Mouse (Mus musculus): ENCODE data around the gene 4931428L18Rik. TPM values are rescaled to one million over a fixed set of nuclear protein-coding genes. Genes with fewer than 3 reads are reported as not detected.

Gene 4931428L18Rik
- polyA plus RNA-seq, 1 experiment from 2014 or later: not detected

DNA sequence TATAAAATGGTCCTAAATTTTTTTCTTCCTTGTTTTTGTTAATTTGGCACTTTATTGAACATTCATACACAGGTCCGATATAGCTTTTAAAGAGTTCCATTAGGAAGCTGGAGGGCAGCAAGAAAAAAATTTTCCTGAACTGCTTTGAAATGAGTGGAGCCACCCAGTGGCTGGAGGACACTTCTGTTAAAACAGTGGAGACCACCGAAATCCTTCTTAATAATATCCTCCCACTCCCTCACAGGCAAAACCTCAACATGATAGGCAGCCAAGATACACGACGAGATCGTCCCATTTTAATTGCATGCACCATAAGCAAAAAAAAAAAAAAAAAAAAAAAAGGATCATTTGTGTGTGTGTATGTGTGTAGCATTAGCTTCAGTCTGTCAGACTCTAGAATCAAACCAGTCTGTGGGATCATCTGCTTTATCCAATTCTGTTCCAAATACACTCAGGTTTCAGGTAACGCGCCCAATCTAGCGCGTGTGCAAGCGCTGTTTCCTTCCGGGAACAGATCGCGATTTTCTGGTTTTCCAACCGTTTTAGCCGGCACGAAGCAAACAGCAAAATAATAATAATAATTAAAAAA is 274.0 kb downstream of the 4931428L18Rik start:
- Histone ChIP-seq H3K4me1 (replicated peaks) (no peaks in the 10 kb centered on the region), H3K27ac (peak overlapping the region; percentile 98), H3K4me2 (replicated peaks) (peak overlapping the region; percentile 52), H3K9me3 (no peaks in the 10 kb centered on the region), H3K27me3 (replicated peaks) (no peaks in the 10 kb centered on the region), H3K4me3 (replicated peaks) (peak overlapping the region; percentile 83), H3K9ac (peak overlapping the region; percentile 95), H3K36me3 (peaks cover 16% of the 10 kb centered on the region)
- no peak for ATAC-seq
- under 1% methylated on average over 16 of the region's 16 CpGs for WGBS

Other genes with a start within 250 kb of the 4931428L18Rik start
- not detected in 2 replicates for gene AC153137.1, start 244.7 kb downstream of the 4931428L18Rik start, polyA plus RNA-seq (2015; fragmentation: Nextera tagmentation; extraction: Ambion mirVana)
- gene Lgsn, start 46.3 kb downstream of the 4931428L18Rik start, polyA plus RNA-seq (2015; fragmentation: Nextera tagmentation; extraction: Ambion mirVana): not detected in 2 replicates
- not detected in 2 replicates for gene Pih1d3, start 154 bp upstream of the 4931428L18Rik start, polyA plus RNA-seq (2015; fragmentation: Nextera tagmentation; extraction: Ambion mirVana)

All from intestine, embryonic 15.5 days (tissue).